Mouse (Mus musculus): Measurements from ENCODE around the gene Zwilch. TPM values are rescaled to one million over a fixed set of nuclear protein-coding genes. Genes with fewer than 3 reads are reported as not detected.
"Not testable (repeated sequence)": the region's sequence is repeated elsewhere in the genome, so short reads cannot be mapped to it uniquely, and the experiment has no call there.

Gene Zwilch
- polyA plus RNA-seq, 1 experiment from 2014 or later, result 31.9 TPM

DNA sequence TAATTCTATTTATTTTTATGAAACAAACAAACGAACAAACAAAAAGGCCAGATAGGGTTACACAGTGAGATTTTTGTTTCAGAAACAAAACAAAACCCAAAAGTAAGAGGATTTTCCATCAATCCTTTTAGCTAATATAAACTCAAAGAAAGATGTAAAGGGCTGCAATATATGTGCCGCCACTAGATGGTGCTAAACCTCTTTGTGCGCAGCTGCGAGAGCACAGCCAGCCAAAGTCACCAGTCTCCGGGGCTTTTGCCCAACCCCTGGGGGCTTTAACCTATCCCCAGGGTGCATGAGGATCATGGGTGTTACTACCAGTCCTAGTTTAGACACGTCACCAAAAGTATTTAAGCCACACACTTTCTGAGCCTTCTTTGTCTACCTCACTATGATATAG lies 34.0 kb downstream of the Zwilch start:
- H3K9me3 ChIP-seq (replicated peaks; ENCODE audit: control insufficient read depth, low read length); H3K4me1 ChIP-seq (ENCODE audit: control insufficient read depth, insufficient read depth, low read length); H3K36me3 ChIP-seq (replicated peaks; ENCODE audit: control insufficient read depth, insufficient read depth, low read depth, low read length); H3K27me3 ChIP-seq (ENCODE audit: control insufficient read depth, insufficient read depth, low read length); H3K4me3 ChIP-seq (ENCODE audit: low read depth, low read length); H3K9ac ChIP-seq (replicated peaks; ENCODE audit: low read length); ATAC-seq (replicated peaks; ENCODE audit: insufficient number of reproducible peaks, low FRiP score, low TSS enrichment, low read depth); H3K4me2 ChIP-seq (ENCODE audit: low read depth, low read length); H3K27ac ChIP-seq (replicated peaks; ENCODE audit: low read depth, low read length): not testable (repeated sequence)
- WGBS, result 5% methylated on average over 6 of the region's 6 CpGs
- peak; percentile 71 for DNase-seq (ENCODE audit: low spot score)

DNA sequence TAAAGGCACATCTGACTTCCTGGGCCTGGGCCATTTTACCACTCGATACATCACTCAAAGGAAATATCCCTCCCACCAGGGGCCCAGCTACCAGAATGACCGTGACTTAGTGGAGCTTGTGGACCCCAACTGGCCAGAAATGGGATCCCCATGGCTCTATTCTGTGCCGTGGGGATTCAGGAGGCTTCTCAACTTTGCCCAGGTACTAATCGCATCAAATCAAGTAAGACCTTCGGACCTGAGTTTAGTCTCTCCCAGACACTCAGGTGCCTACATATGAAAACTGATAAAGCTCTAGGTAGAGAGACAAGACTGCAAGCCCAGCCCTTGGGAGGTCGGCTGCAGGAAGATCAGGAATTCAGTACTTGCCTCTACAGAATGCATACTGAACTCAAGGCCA lies 41.3 kb downstream of the Zwilch start:
- DNase-seq (ENCODE audit: low spot score) (no peak), ATAC-seq (replicated peaks; ENCODE audit: insufficient number of reproducible peaks, low FRiP score, low TSS enrichment, low read depth) (no peak)
- Histone ChIP-seq H3K4me3 (ENCODE audit: low read depth, low read length) (no peak overlapping the region), H3K9me3 (replicated peaks; ENCODE audit: control insufficient read depth, low read length) (no peaks in the 10 kb centered on the region), H3K4me1 (ENCODE audit: control insufficient read depth, insufficient read depth, low read length) (no peaks in the 10 kb centered on the region), H3K27me3 (ENCODE audit: control insufficient read depth, insufficient read depth, low read length) (no peaks in the 10 kb centered on the region), H3K9ac (replicated peaks; ENCODE audit: low read length) (no peak overlapping the region), H3K36me3 (replicated peaks; ENCODE audit: control insufficient read depth, insufficient read depth, low read depth, low read length) (no peaks in the 10 kb centered on the region), H3K4me2 (ENCODE audit: low read depth, low read length) (no peak overlapping the region), H3K27ac (replicated peaks; ENCODE audit: low read depth, low read length) (no peak overlapping the region)
- WGBS, result 85% methylated on average over 6 of the region's 6 CpGs

DNA sequence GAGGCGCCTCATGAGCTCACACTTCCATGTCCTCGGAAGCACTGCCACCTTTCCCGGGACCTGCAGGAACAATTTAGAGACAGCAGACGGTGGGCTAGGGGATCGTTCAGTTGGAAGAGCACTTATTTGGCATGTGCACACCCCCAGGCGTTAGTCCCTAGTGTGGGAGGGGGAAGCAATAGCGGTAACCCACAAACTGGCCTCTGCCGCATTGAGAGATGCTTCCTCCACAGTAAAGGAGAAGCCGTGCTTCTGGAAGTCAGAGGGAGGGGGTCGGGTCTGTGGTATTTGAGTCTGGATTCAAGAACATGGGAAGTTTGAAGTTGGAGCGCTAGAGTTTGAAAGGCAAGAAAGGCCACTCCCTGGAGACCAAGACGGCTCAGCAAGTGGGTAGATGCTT lies 46.8 kb downstream of the Zwilch start:
- 67% methylated on average over 12 of the region's 12 CpGs for WGBS
- no peak overlapping the region for H3K4me2 ChIP-seq (ENCODE audit: low read depth, low read length)

DNA sequence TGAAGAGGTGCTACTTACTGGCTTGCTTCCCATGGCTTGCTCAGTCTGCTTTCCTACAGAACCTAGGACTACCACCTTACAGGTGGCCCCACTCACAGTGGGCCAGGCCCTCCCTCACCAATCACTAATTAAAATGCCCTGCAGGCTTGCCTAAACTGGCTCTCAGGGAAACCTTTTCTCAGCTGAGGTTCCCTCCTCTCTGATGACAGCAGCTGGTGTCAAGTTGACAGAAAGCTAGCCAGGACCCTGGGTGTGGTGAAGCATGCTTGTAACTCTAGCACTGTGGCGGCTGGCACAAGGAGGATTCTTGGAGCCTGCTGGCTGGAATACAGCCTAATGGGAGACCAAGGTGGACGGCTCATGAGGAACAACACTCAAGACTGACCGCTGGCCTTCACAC lies 47.6 kb downstream of the Zwilch start:
- Histone ChIP-seq H3K4me1 (ENCODE audit: control insufficient read depth, insufficient read depth, low read length) (peaks cover 3% of the 10 kb centered on the region; the same call in 1 of the 2 replicates), H3K4me2 (ENCODE audit: low read depth, low read length) (no peak overlapping the region), H3K36me3 (replicated peaks; ENCODE audit: control insufficient read depth, insufficient read depth, low read depth, low read length) (no peaks in the 10 kb centered on the region), H3K9ac (replicated peaks; ENCODE audit: low read length) (no peak overlapping the region), H3K27me3 (ENCODE audit: control insufficient read depth, insufficient read depth, low read length) (no peaks in the 10 kb centered on the region), H3K27ac (replicated peaks; ENCODE audit: low read depth, low read length) (no peak overlapping the region), H3K4me3 (ENCODE audit: low read depth, low read length) (no peak overlapping the region), H3K9me3 (replicated peaks; ENCODE audit: control insufficient read depth, low read length) (no peaks in the 10 kb centered on the region)
- ATAC-seq (replicated peaks; ENCODE audit: insufficient number of reproducible peaks, low FRiP score, low TSS enrichment, low read depth), result no peak
- 65% methylated on average over 3 of the region's 3 CpGs for WGBS
- DNase-seq (ENCODE audit: low spot score), result no peak

More for the DNA sequence above, 46.8 kb downstream of the Zwilch start:
- no peak for DNase-seq (ENCODE audit: low spot score)
- Histone ChIP-seq H3K27me3 (ENCODE audit: control insufficient read depth, insufficient read depth, low read length) (no peaks in the 10 kb centered on the region), H3K36me3 (replicated peaks; ENCODE audit: control insufficient read depth, insufficient read depth, low read depth, low read length) (no peaks in the 10 kb centered on the region), H3K4me1 (ENCODE audit: control insufficient read depth, insufficient read depth, low read length) (peaks cover 3% of the 10 kb centered on the region; the same call in 1 of the 2 replicates), H3K4me3 (ENCODE audit: low read depth, low read length) (no peak overlapping the region), H3K27ac (replicated peaks; ENCODE audit: low read depth, low read length) (no peak overlapping the region), H3K9me3 (replicated peaks; ENCODE audit: control insufficient read depth, low read length) (no peaks in the 10 kb centered on the region), H3K9ac (replicated peaks; ENCODE audit: low read length) (no peak overlapping the region)
- no peak for ATAC-seq (replicated peaks; ENCODE audit: insufficient number of reproducible peaks, low FRiP score, low TSS enrichment, low read depth)

DNA sequence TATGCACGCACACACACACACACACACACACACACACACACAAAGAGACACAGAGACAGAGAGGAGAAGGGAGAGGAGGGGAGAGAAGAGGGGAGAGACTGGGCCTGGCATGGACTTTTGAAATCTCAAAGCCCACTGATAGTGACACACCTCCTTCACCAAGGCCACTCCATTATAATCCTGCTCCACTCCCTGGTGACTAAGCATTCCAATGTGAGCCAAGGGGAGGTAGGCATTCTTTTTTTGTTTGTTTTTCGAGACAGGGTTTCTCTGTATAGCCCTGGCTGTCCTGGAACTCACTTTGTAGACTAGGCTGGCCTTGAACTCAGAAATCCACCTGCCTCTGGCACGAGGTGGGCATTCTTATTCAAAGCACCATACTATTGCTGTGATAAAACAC lies 48.1 kb downstream of the Zwilch start:
- 68% methylated on average over 3 of the region's 3 CpGs for whole genome bisulfite sequencing
- not testable (repeated sequence) for H3K27me3 ChIP-seq (ENCODE audit: control insufficient read depth, insufficient read depth, low read length); H3K4me1 ChIP-seq (ENCODE audit: control insufficient read depth, insufficient read depth, low read length); H3K4me3 ChIP-seq (ENCODE audit: low read depth, low read length); H3K9ac ChIP-seq (replicated peaks; ENCODE audit: low read length); H3K36me3 ChIP-seq (replicated peaks; ENCODE audit: control insufficient read depth, insufficient read depth, low read depth, low read length); H3K9me3 ChIP-seq (replicated peaks; ENCODE audit: control insufficient read depth, low read length); DNase-seq (ENCODE audit: low spot score); H3K4me2 ChIP-seq (ENCODE audit: low read depth, low read length); H3K27ac ChIP-seq (replicated peaks; ENCODE audit: low read depth, low read length); ATAC-seq (replicated peaks; ENCODE audit: insufficient number of reproducible peaks, low FRiP score, low TSS enrichment, low read depth)

DNA sequence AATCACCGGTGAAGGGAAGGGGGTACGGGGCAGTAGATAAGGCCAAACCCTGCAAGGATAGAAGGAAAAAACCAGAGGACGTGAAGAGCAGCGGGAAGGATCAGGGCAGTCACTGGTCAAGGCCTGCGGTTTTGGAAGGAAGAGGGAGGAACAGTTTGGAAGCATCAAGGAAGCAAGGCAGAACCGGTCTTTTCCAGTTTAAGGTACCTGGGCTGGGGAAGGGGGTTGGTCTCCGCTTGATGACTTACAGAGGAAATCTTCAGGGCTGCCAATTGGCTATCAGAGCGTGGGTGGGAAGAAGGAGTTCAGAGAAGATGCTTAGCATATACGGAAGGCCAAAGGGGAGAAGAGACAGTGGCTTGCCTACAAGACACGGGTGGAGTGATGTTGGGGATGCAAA lies 50.3 kb downstream of the Zwilch start:
- no peak overlapping the region for H3K9ac ChIP-seq (replicated peaks; ENCODE audit: low read length)
- H3K4me3 ChIP-seq (ENCODE audit: low read depth, low read length), result no peak overlapping the region
- no peaks in the 10 kb centered on the region for H3K36me3 ChIP-seq (replicated peaks; ENCODE audit: control insufficient read depth, insufficient read depth, low read depth, low read length)
- no peaks in the 10 kb centered on the region for H3K27me3 ChIP-seq (ENCODE audit: control insufficient read depth, insufficient read depth, low read length)
- WGBS, result 89% methylated on average over 10 of the region's 10 CpGs
- H3K4me1 ChIP-seq (ENCODE audit: control insufficient read depth, insufficient read depth, low read length), result peaks cover 3% of the 10 kb centered on the region; the same call in 1 of the 2 replicates
- H3K4me2 ChIP-seq (ENCODE audit: low read depth, low read length), result no peak overlapping the region
- H3K9me3 ChIP-seq (replicated peaks; ENCODE audit: control insufficient read depth, low read length), result no peaks in the 10 kb centered on the region
- ATAC-seq (replicated peaks; ENCODE audit: insufficient number of reproducible peaks, low FRiP score, low TSS enrichment, low read depth), result no peak
- no peak for DNase-seq (ENCODE audit: low spot score)
- no peak overlapping the region for H3K27ac ChIP-seq (replicated peaks; ENCODE audit: low read depth, low read length)

DNA sequence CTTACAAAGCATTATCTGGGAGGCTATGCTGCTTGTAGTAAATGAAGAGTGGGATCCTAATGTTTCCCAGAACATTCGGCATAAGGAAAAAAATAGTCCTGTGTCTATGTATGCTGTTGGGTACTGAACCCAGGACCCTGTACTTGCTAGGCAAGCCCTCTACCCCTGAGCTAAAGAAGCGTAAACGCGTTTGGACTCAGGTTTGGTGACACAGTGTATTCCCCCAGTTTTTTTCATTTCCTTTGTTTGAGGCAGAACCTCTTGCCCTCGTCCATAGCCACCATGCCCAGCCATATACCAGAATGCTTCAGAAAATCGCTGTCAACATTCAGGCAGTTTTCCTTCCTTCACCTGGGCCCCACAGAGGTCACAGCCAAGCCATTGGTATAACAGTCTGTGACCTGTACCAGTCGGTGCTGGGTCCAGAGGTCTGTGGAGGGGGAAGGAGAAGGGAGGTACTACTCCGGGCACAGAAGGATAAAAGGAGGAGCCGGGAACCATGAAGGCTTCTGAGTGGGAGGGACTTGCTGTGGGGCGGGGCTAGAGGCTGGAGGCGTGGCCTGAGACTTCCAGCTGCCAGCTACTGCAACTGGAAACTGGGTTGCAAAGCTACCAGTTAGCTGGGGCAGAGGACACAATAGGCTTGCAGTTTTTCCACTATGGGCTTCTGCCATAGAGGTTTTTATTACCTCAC lies 52.2 kb downstream of the Zwilch start:
- H3K4me1 ChIP-seq (ENCODE audit: control insufficient read depth, insufficient read depth, low read length), result no peaks in the 10 kb centered on the region
- no peak overlapping the region for H3K9ac ChIP-seq (replicated peaks; ENCODE audit: low read length)
- no peaks in the 10 kb centered on the region for H3K36me3 ChIP-seq (replicated peaks; ENCODE audit: control insufficient read depth, insufficient read depth, low read depth, low read length)
- WGBS, result 40% methylated on average over 11 of the region's 11 CpGs
- H3K4me2 ChIP-seq (ENCODE audit: low read depth, low read length), result no peak overlapping the region
- H3K9me3 ChIP-seq (replicated peaks; ENCODE audit: control insufficient read depth, low read length), result no peaks in the 10 kb centered on the region
- no peak for ATAC-seq (replicated peaks; ENCODE audit: insufficient number of reproducible peaks, low FRiP score, low TSS enrichment, low read depth)
- H3K27ac ChIP-seq (replicated peaks; ENCODE audit: low read depth, low read length), result no peak overlapping the region
- H3K4me3 ChIP-seq (ENCODE audit: low read depth, low read length), result no peak overlapping the region
- no peaks in the 10 kb centered on the region for H3K27me3 ChIP-seq (ENCODE audit: control insufficient read depth, insufficient read depth, low read length)
- DNase-seq (ENCODE audit: low spot score), result peak; percentile 9

DNA sequence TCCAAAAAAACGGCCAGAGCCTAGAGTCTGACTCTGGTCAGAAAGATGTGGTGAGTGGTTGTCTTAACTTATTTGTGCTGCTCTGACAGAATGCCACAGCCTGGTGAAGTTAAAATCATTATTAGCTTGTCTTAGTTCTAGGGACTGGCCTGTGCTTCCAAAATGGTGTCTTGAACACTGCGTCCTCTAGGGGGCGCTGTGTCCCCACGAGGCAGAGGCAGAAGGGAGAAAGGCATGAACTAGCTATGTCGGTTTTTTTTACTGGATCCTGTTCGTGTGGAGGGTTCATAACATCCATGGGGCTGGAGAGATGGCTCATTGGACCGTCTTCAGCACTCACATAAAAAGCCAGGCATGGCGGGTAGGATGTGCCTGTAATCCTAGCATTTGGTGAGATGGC lies 53.0 kb downstream of the Zwilch start:
- Histone ChIP-seq H3K9ac (replicated peaks; ENCODE audit: low read length) (no peak overlapping the region), H3K4me1 (ENCODE audit: control insufficient read depth, insufficient read depth, low read length) (no peaks in the 10 kb centered on the region), H3K36me3 (replicated peaks; ENCODE audit: control insufficient read depth, insufficient read depth, low read depth, low read length) (no peaks in the 10 kb centered on the region), H3K4me2 (ENCODE audit: low read depth, low read length) (no peak overlapping the region), H3K27ac (replicated peaks; ENCODE audit: low read depth, low read length) (no peak overlapping the region), H3K9me3 (replicated peaks; ENCODE audit: control insufficient read depth, low read length) (no peaks in the 10 kb centered on the region), H3K27me3 (ENCODE audit: control insufficient read depth, insufficient read depth, low read length) (no peaks in the 10 kb centered on the region), H3K4me3 (ENCODE audit: low read depth, low read length) (no peak overlapping the region)
- DNase-seq (ENCODE audit: low spot score) (peak; percentile 50), ATAC-seq (replicated peaks; ENCODE audit: insufficient number of reproducible peaks, low FRiP score, low TSS enrichment, low read depth) (no peak)
- 27% methylated on average over 8 of the region's 8 CpGs for WGBS

Measured in embryonic facial prominence, embryonic 11.5 days (tissue).